Mouse (Mus musculus): ENCODE results near the gene Cdyl2. TPM values are rescaled to one million over a fixed set of nuclear protein-coding genes. Genes with fewer than 3 reads are reported as not detected.

The Cdyl2 gene
- polyA plus RNA-seq, 1 experiment from 2014 or later, result 5.4 TPM

- no peaks in the 10 kb centered on the region for H3K36me3 ChIP-seq
- no peak overlapping the region for H3K4me2 ChIP-seq (replicated peaks)
- no peak overlapping the region for H3K27ac ChIP-seq
- H3K4me1 ChIP-seq (replicated peaks), result no peaks in the 10 kb centered on the region
- WGBS, result 82% methylated on average over 3 of the region's 3 CpGs
- H3K9me3 ChIP-seq, result no peaks in the 10 kb centered on the region
- H3K4me3 ChIP-seq (replicated peaks), result no peak overlapping the region
- H3K27me3 ChIP-seq (replicated peaks), result no peaks in the 10 kb centered on the region
- no peak for ATAC-seq
- H3K9ac ChIP-seq, result no peak overlapping the region
Observed at GRCm38 (mm10) chr8:116552778-116553177, 180.0 kb downstream of the Cdyl2 start.

GRCm38 (mm10) chr8:116552255-116552654, 180.5 kb downstream of the Cdyl2 start:
- Histone ChIP-seq H3K27ac (no peak overlapping the region), H3K27me3 (replicated peaks) (no peaks in the 10 kb centered on the region), H3K4me1 (replicated peaks) (no peaks in the 10 kb centered on the region), H3K9ac (no peak overlapping the region), H3K4me3 (replicated peaks) (no peak overlapping the region), H3K36me3 (no peaks in the 10 kb centered on the region), H3K9me3 (no peaks in the 10 kb centered on the region), H3K4me2 (replicated peaks) (no peak overlapping the region)
- 82% methylated on average over 6 of the region's 6 CpGs for WGBS
- no peak for ATAC-seq

DNA sequence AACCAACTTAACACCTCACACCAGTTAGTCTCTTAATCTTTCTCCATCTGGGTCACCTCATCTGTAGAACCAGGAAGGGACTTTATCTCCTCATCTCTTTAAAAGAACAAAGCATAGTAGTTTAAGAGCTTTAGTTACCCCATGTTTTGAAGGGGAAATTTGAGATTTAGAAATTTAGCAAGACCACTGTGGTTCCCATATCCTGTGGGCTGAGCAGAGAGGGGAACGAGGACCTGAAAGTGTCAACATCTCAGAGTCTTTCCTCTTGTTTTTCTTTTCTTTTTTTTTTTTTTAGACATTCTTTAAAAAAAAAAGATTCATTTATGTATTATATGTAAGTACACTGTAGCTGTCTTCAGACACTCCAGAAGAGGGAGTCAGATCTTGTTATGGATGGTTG, 189.4 kb downstream of the Cdyl2 start:
- no peak overlapping the region for H3K4me3 ChIP-seq (replicated peaks)
- no peak overlapping the region for H3K27ac ChIP-seq
- H3K36me3 ChIP-seq, result no peaks in the 10 kb centered on the region
- H3K4me1 ChIP-seq (replicated peaks), result no peaks in the 10 kb centered on the region
- H3K4me2 ChIP-seq (replicated peaks), result no peak overlapping the region
- H3K9me3 ChIP-seq, result no peaks in the 10 kb centered on the region
- 77% methylated on average over 1 of the region's 1 CpGs for WGBS
- no peak overlapping the region for H3K9ac ChIP-seq
- H3K27me3 ChIP-seq (replicated peaks), result no peaks in the 10 kb centered on the region
- ATAC-seq, result no peak

DNA sequence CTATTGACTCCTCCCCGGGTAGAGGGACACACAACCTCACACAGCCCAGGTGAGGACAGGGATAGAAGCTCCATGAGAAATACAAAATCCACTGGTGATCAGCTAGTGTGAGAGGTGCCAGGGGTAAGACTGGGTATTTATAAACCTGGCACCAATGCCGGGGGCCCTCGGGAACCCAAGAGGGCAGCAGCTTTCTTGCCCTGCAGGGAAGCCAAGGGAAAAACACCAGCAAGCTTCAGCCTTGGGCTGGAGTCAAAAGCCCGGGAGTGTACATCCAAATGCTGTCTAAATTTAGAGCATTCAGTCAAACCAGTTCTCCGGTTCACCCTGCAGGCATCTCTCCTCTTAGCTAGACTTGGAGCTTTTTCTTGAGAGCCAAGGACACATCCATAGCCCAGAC, 189.9 kb downstream of the Cdyl2 start:
- 91% methylated on average over 5 of the region's 5 CpGs for WGBS
- H3K27ac ChIP-seq, result no peak overlapping the region
- H3K9me3 ChIP-seq, result no peaks in the 10 kb centered on the region

GRCm38 (mm10) chr8:116540136-116540535, 192.7 kb downstream of the Cdyl2 start:
- Histone ChIP-seq H3K4me1 (replicated peaks) (no peaks in the 10 kb centered on the region), H3K27ac (no peak overlapping the region), H3K36me3 (no peaks in the 10 kb centered on the region), H3K27me3 (replicated peaks) (no peaks in the 10 kb centered on the region), H3K4me3 (replicated peaks) (no peak overlapping the region), H3K9me3 (no peaks in the 10 kb centered on the region), H3K9ac (no peak overlapping the region), H3K4me2 (replicated peaks) (no peak overlapping the region)
- 61% methylated on average over 1 of the region's 1 CpGs for WGBS
- no peak for ATAC-seq

More for the DNA sequence above, 189.9 kb downstream of the Cdyl2 start:
- no peaks in the 10 kb centered on the region for H3K27me3 ChIP-seq (replicated peaks)
- no peak overlapping the region for H3K4me3 ChIP-seq (replicated peaks)
- H3K9ac ChIP-seq, result no peak overlapping the region
- H3K36me3 ChIP-seq, result no peaks in the 10 kb centered on the region
- H3K4me1 ChIP-seq (replicated peaks), result no peaks in the 10 kb centered on the region
- no peak overlapping the region for H3K4me2 ChIP-seq (replicated peaks)
- ATAC-seq, result no peak

DNA sequence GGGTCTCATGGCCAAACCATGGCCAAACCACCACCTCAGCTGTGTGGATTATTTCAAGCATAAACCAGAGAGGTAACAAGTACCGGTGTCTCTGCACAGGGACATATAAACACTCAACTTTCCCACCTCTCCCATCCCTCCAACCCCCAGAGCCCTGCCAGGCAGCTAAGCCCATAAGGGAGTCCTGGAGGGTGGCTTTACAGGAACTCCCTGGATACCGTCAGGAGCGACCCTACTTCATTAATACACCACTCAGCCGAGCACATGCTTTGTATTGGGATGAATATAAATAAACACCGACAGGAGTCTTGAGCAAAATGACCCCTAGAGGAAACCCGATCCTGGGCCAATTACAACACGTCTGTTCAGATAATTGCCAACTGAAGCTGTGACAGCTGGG, 194.0 kb downstream of the Cdyl2 start:
- Histone ChIP-seq H3K36me3 (no peaks in the 10 kb centered on the region), H3K4me3 (replicated peaks) (no peak overlapping the region), H3K27me3 (replicated peaks) (no peaks in the 10 kb centered on the region), H3K4me2 (replicated peaks) (no peak overlapping the region), H3K9me3 (no peaks in the 10 kb centered on the region), H3K27ac (no peak overlapping the region), H3K4me1 (replicated peaks) (no peaks in the 10 kb centered on the region), H3K9ac (no peak overlapping the region)
- WGBS, result 44% methylated on average over 7 of the region's 7 CpGs
- ATAC-seq, result no peak

DNA sequence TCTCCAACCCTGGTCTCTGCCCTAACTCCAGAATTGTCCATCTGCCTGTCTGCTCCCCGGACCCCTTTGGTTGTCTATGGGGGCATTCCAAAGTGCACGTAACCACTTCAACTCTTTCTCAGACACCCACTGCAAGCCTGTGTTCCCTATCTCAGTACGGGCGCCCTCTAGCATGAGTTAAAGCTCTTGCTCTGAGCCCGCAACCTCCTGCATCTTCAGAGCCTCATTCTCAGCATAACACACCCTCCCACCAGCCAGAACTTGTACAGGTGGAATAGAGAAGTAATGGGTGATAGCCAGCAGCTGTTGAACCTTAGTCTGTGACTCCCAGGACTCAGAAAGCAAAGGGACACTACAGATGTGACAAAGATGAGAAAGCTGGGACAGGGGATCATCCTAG, 196.0 kb downstream of the Cdyl2 start:
- WGBS, result 75% methylated on average over 5 of the region's 5 CpGs
- H3K9ac ChIP-seq, result no peak overlapping the region
- H3K9me3 ChIP-seq, result no peaks in the 10 kb centered on the region
- no peak overlapping the region for H3K4me2 ChIP-seq (replicated peaks)
- H3K4me3 ChIP-seq (replicated peaks), result no peak overlapping the region
- H3K27ac ChIP-seq, result no peak overlapping the region
- no peak for ATAC-seq
- no peaks in the 10 kb centered on the region for H3K4me1 ChIP-seq (replicated peaks)
- H3K36me3 ChIP-seq, result no peaks in the 10 kb centered on the region
- no peaks in the 10 kb centered on the region for H3K27me3 ChIP-seq (replicated peaks)

DNA sequence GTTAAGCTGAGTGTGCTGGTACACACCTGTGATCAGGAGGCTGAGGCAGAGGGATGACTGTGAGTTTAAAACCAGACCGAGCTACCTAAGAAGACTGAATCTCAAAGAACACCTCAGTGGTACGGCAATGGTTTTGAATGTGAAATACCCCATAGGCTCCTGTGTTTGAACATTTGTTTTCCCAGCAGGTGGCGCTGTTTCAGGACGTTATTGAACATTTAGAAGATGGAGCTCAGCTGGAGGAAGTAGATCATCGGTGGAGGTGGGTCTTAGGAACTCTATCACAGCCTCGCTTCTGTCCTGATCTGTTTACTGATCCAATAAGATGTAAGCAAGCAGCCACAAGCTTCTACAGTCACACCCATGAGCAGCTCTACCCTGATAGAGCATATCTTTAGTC, 199.7 kb downstream of the Cdyl2 start:
- H3K9ac ChIP-seq, result no peak overlapping the region
- no peaks in the 10 kb centered on the region for H3K4me1 ChIP-seq (replicated peaks)
- H3K36me3 ChIP-seq, result no peaks in the 10 kb centered on the region
- no peak overlapping the region for H3K4me3 ChIP-seq (replicated peaks)
- H3K4me2 ChIP-seq (replicated peaks), result no peak overlapping the region
- H3K27ac ChIP-seq, result no peak overlapping the region
- ATAC-seq, result no peak
- no peaks in the 10 kb centered on the region for H3K27me3 ChIP-seq (replicated peaks)
- H3K9me3 ChIP-seq, result no peaks in the 10 kb centered on the region
- 73% methylated on average over 6 of the region's 6 CpGs for WGBS

- 72% methylated on average over 7 of the region's 7 CpGs for WGBS
- H3K4me3 ChIP-seq (replicated peaks), result no peak overlapping the region
- no peaks in the 10 kb centered on the region for H3K27me3 ChIP-seq (replicated peaks)
- no peak overlapping the region for H3K9ac ChIP-seq
- H3K9me3 ChIP-seq, result no peaks in the 10 kb centered on the region
- no peak overlapping the region for H3K4me2 ChIP-seq (replicated peaks)
- H3K27ac ChIP-seq, result no peak overlapping the region
- no peaks in the 10 kb centered on the region for H3K4me1 ChIP-seq (replicated peaks)
- H3K36me3 ChIP-seq, result no peaks in the 10 kb centered on the region
- ATAC-seq, result no peak
Observed at GRCm38 (mm10) chr8:116528736-116529135, 204.1 kb downstream of the Cdyl2 start.

DNA sequence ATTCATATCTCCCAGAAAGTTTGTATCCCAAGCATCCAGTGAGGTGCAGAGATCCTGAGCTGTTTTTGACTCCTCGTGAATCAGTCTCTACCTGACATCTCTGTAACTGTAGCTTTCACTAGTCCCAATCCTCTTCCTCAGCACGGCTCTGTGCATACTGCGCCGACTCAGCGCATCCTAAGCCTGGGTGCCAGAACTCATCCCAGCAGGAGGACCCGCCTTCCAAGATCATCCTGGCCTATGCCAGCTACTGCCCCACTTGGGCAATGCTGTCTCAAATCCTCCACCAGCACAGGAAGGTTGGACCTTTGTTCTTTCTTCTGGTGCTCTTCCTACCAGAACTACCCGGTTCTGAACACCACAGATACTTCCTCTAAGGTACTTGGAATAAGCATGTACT, 207.9 kb downstream of the Cdyl2 start:
- ATAC-seq, result no peak
- Histone ChIP-seq H3K9ac (no peak overlapping the region), H3K4me1 (replicated peaks) (no peaks in the 10 kb centered on the region), H3K4me3 (replicated peaks) (no peak overlapping the region), H3K4me2 (replicated peaks) (no peak overlapping the region), H3K27ac (no peak overlapping the region), H3K36me3 (no peaks in the 10 kb centered on the region), H3K27me3 (replicated peaks) (no peaks in the 10 kb centered on the region), H3K9me3 (no peaks in the 10 kb centered on the region)
- 88% methylated on average over 7 of the region's 7 CpGs for WGBS

Other genes starting within 250 kb of the Cdyl2 start
- 0.48 TPM in 1 of 2 replicates, not detected in the other for gene Dynlrb2, start 228.0 kb downstream of the Cdyl2 start, polyA plus RNA-seq (2015; fragmentation: Nextera tagmentation; extraction: Ambion mirVana)
- gene Cmc2, start 188.5 kb upstream of the Cdyl2 start, polyA plus RNA-seq (2015; fragmentation: Nextera tagmentation; extraction: Ambion mirVana), result 73.1 and 79.8 TPM in 2 replicates
- gene Cenpn, start 188.7 kb upstream of the Cdyl2 start, polyA plus RNA-seq (2015; fragmentation: Nextera tagmentation; extraction: Ambion mirVana), result 24.5 and 29.5 TPM in 2 replicates
- gene Atmin, start 210.4 kb upstream of the Cdyl2 start, polyA plus RNA-seq (2015; fragmentation: Nextera tagmentation; extraction: Ambion mirVana), result 9.5 and 10.2 TPM in 2 replicates
- 1.2 and 1.3 TPM in 2 replicates for gene 1700030J22Rik, start 246.0 kb upstream of the Cdyl2 start, polyA plus RNA-seq (2015; fragmentation: Nextera tagmentation; extraction: Ambion mirVana)